ENCODE assay signal across 12 mouse cellular contexts in genomic region chr1:80025863-80026616, GRCm38 (mm10).
"Had no signal": no experiment of that assay in that cellular context is flagged by ENCODE, and none has a peak within 500 bp of the region (broad histone marks: within the 10 kb centered on the region; RNA-seq: fewer than 3 reads in every experiment).

No protein-coding gene starts in this region.

- H3K4me3 ChIP-seq: limb, embryonic 15.5 days; liver, embryonic 12.5 days; midbrain, embryonic 13.5 days; neural tube, embryonic 12.5 days had no signal

- DNase-seq: kidney, postnatal 25 days; layer of hippocampus, adult 9-11 months; layer of hippocampus, postnatal 36 days; lung, embryonic 14.5 days; lung, postnatal 10 days; lung, postnatal 4 days; thymus, postnatal 4 days had no signal

- H3K27ac ChIP-seq: limb, embryonic 15.5 days; liver, embryonic 12.5 days; midbrain, embryonic 13.5 days; neural tube, embryonic 12.5 days; stomach, postnatal 0 days had no signal

- ATAC-seq: liver, embryonic 12.5 days; midbrain, embryonic 13.5 days had no signal

- H3K4me1 ChIP-seq: limb, embryonic 15.5 days; midbrain, embryonic 13.5 days; neural tube, embryonic 12.5 days had no signal

- H3K4me2 ChIP-seq: limb, embryonic 15.5 days; liver, embryonic 12.5 days; lung, embryonic 14.5 days; midbrain, embryonic 13.5 days; neural tube, embryonic 12.5 days had no signal

- H3K27me3 ChIP-seq: limb, embryonic 15.5 days; liver, embryonic 12.5 days; midbrain, embryonic 13.5 days; neural tube, embryonic 12.5 days had no signal

- H3K36me3 ChIP-seq: limb, embryonic 15.5 days; liver, embryonic 12.5 days; midbrain, embryonic 13.5 days; neural tube, embryonic 12.5 days had no signal

- H3K9me3 ChIP-seq: limb, embryonic 15.5 days; liver, embryonic 12.5 days; midbrain, embryonic 13.5 days; neural tube, embryonic 12.5 days had no signal

- H3K9ac ChIP-seq: limb, embryonic 15.5 days; liver, embryonic 12.5 days; lung, embryonic 14.5 days; midbrain, embryonic 13.5 days; neural tube, embryonic 12.5 days had no signal
